Mouse (Mus musculus): ENCODE results near the gene Zc3h4.
A peak's percentile ranks its signal among the peaks of the same experiment; 100 is the strongest.

Gene Zc3h4

DNA sequence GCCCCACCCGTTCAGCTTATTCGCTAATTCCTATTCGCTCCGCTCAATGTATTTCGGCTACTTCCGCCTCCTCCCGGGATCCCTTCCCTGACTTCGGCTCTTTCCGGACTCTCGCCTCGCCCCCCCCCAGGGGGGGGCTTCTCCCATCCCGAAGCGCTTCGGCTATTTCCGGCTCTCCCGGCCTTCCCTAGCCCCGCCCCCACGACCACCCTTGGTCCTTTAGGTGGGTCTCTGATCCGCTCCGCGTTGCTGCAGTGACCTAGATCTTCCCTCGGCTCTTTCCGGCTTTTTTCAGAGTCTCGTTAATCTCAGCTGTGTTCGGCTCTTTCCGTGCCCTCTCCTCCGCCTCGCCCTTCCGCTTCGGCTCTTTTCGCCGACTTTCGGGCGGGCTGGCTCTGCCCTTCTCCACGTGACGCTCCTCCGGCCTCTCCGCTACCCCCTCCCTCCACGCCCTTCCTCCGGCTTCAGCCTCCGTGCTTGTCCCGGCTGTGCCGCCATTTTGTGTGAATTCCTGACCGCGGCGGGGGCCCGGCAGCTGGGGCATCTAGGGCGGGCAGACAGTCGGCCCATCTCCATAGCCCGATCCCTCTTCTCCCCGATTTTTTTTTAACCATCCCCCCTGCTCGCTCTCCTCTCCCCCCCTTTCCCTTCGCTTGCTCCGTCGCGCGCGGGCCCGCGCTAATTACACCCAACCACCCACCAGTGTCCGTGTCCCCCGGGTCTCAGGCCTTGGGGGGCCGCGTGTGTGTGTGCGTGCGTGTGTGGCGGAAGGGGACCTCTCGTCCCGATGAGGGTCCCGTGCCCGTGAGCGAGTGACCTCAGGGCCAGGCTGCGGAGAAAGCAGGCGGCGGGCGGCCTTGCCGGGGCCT, 656 bp upstream of the Zc3h4 start:
- DNase-seq (ENCODE audit: low spot score), result peak; percentile 98

DNA sequence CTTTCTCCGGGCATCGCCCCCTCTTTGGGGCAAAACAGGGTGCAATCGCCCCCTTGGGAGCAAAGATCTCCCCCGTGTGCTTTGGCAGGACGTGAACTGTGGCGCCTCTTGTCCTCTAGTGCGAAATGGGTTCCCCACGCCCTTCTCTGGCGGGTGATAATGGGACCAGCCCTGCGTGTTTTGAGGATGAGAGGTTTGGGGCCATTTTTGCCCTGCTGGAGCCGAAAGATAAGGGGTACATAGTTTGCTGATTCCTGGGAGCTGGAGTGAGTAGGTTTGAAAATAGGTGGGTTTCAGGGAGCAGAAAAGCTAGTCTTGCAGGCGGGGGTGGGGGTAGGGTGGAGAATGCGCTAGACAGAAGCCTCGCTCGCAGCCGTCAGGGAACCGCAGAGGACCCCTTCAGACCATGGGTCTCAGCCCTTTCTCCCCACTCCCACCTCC, 1.3 kb downstream of the Zc3h4 start:
- peak; percentile 30 for DNase-seq (ENCODE audit: low spot score)

DNA sequence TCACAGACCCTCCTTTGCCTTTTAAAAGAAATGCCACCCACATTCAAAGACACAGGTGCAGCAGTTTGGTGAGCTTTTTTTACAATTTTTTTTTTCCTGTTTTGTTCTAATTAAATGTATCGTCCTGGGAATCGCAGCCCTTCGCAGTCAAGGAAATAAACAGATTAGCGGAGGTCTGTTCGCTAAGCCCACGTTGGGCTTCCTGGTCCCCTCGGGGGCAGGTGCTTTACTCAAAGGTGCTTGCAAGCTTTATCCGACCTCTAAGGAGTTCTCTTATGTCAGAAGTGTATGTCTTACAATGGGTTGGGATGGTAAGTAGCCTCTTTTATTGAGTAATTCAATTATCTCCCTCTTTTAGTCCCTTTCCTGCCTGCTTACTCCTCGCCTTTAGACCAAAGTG, 1.7 kb downstream of the Zc3h4 start:
- DNase-seq (ENCODE audit: low spot score), result peak; percentile 39

DNA sequence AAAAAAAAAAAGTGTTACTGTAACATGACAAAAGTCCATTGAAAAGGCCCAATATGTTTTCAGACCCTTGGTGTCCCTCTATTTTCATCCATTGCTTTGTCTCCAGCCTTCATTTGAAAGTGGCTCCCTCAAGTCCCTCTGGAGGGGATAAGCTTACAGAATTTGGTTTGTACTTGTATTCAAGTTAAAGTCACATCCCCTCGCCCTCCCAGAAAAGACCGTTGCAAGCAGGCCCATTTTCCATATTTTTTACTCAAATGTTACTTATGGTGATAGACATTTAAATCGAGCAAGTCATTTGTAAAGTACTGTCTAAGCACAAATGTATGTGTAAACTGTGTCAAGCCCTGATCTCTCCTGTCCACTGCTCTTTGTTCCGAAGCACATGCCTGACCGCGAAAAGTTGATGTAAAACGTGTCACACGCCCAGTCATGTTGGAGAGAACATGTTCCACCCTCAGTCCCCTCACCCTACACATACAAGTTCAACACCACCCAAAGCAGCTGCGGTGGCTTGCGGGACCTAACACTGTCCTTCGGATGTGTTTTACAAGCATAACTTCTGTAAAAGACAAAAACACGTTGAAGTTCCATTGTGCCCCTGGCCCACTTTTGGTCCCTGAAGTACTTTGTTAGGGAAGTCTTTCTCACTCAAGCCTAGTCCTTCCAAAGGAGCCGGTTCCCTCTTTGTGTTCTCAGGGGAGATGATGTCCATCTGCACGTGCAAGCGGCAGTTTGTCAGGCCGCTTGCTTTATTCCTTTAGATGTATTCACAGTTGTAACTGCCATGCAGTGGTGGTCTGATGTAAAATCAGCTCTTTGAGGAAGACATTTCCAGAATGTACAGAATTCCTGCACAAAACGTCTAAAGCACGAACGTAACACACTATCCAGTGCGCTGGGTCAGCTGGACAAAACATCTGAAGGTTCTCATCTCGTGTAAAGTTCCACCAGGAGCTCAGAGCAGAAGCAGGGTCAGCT, 2.5 kb downstream of the Zc3h4 start:
- no peak for DNase-seq (ENCODE audit: low spot score)

DNA sequence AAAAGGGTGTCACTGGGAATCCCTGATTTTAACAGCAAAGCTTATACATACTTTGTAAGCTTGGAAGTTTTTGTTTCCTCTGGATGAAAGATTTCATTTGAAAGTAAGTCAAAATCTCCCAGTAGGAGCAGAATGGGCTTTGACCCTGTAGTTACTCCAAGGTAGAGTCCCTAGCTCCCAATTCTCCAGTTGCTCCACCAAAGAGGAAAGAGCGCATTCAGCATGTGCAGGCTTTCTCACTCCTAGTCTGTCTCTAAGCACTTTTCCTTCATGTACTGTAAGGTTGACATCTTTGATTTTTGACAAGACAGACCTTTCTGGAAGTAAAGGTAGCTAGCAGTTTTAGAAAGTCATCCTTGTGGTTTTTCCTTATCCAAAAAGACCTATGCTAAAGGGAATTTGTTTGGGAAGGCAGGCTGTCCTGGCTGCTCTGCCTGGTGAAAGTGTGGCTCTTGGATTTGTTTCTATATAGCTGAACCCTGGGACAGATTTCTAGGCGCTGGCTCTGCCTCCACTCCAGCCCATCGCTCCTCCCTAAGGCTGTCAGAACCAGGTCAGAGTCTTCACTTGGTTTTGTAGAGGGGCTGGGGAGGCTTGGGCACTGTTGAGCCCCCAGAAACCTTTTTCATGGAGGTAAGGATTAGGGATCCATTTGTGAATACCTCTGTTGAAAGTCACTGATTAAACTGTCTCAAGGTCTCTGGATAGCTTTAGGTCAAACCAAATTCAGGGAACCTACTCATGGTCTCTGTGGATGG, 3.8 kb downstream of the Zc3h4 start:
- DNase-seq (ENCODE audit: low spot score), result no peak

DNA sequence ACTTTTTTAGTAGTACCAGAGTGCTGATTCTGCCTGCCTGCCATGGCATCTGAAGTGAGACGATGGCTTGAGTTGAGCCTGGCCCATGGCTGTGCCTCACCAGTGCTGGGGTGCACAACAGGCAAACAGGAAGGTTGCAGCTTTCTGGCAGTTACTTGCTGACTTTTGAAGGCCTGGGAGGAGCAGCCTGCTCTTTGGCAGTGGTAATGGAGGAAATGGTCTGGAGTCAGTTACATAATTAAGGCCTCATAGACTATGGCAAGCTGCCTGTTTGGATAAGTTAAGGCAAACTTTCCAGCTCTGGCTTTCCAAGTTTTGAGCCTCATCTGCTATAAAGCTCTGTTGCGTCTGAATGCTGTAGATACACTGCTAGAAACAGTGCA, 4.4 kb downstream of the Zc3h4 start:
- peak; percentile 27 for DNase-seq (ENCODE audit: low spot score)

DNA sequence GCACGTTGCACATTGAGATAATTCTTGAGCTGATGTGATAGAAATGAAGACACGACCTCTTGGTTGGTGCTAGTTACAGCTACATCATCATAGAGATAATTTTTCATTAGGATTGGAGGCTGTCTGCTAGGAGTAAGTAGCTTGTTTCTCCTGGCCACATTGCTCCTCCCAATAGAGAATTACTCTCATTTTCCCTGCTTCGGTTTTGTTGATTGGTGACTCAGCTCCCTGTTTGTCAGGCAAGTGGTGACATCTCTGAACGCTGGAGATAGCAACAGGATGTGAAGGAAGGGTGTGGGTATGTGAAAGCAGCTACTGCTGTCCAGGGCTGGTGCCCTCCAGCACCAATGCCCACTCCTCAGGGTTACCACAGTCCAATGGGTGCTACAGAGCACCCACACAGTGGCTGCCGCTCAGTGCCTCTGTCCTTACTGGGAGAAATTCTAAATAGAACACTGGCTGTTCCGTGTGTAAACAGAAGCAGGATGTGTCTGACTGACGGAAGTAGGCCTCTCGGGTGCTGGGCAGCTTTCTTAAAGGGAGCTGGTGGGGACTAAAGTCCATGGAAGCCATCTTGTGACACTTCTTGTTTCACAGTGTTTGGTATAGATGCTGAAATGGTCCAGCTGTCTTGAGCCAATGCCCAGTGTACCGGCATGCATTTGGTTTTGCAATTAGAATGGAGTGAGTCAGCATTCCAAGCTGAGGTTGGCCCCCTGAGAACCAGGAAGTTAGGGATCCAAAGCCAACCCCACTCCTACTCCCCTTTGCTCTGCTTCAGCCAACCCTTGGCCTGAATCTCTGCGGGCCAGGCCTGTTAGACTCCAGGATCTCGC, 5.0 kb downstream of the Zc3h4 start:
- peak; percentile 61 for DNase-seq (ENCODE audit: low spot score)

DNA sequence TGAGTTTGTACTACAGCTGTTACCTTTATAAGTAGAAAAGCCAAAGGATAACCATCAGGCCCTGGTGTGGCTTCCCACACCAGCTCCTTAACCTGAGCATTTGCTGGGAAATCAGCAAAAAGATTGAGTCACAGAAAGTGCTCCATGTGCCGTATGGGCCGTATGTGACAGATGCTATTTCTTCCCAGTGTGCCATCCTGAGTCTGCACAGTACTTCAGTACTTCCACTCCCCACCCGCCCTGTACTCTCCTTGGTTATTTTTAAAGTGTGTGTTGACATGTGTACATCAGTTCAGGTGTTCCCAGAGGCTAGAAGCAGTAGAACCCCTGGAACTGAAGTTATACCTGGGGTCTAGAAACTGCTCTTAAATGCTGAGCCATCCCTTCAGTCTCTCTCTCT, 6.3 kb downstream of the Zc3h4 start:
- no peak for DNase-seq (ENCODE audit: low spot score)

DNA sequence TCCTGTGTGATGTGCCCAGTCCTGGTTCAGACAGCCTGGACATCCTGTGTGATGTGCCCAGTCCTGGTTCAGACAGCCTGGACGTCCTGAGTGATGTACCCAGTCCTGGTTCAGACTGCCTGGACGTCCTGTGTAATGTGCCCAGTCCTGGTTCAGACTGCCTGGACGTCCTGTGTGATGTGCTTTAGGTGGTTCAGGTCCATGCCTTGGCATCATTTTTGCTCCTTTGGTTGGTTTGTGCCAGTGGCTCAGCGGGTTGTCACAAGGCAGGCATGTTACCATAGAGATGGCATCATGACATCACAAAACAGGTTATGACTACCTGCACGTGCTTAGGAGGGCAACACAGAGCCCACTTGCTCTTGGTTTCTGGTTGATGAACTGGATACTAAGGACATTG, 10.4 kb downstream of the Zc3h4 start:
- DNase-seq (ENCODE audit: low spot score), result no peak

DNA sequence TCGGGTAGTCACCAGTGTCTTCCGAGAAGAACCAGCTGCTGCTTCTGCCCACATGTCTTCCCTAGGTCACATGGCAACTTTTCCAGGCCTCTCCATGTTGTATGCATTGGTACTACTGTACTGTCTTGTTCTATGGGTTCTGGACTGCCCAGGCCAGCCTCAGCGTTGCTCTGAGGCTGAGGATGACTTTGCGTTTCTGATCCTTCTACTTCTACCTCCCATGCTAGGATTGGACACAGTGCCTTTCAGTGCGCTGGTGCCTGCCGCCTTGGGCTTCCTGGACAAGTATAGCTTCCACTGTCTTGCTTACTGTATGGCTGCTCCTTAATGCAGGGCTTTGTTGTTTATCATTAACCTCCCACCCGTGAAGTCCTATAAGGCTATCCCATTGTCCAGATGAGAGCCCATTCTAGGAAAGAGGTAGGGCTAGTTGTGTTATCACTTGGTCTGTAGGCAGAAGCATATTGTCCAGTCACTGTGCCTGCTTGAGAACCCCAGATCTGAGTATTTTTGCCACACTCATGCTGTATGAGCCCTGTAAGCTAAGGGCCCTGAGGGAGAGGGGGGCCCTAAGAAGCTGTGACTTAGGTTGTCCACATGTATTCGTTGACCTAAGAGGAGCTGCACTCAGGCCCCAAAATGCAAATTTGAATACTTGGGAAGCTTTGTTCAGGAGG, 11.6 kb downstream of the Zc3h4 start:
- no peak for DNase-seq (ENCODE audit: low spot score)

DNA sequence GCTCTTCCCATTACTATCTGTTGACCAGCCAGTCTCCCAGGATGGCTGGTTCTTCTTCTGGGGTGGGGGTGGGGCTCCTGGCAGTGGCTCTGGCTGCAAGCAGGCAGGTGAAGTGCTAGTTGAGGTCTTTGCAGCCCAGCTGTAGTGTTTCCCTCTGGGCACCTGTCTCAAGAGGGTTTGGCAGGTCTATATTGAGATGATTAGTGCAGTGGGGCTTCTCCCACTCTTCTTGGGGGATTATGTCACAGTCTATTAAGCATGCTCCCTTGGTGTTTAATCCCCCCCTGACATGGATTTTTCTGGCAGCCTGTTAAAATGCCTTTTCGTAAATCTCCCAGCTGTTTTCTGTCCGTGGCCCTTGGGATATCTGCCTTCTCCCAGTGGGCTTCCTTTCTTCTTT, 12.2 kb downstream of the Zc3h4 start:
- DNase-seq (ENCODE audit: low spot score), result no peak

DNA sequence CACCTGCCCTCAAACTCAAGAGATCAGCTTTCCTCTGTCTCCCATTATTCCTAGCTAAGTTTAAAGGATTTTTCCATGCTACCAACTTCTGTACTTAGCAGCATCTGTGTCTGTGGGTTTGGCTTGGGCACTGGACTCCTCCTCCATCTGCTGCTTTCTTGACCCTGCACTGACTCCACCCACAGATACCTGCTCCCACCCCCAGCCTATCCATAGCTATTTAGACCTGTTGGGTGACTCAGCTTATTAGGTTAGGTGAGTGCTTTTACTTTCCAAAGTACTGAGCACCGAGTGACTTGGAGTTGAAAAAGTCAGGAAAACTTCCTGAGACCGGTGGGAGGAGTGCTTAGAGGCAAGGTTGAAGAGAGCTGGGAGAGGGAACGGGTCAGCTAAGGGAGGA, 14.7 kb downstream of the Zc3h4 start:
- DNase-seq (ENCODE audit: low spot score), result no peak

DNA sequence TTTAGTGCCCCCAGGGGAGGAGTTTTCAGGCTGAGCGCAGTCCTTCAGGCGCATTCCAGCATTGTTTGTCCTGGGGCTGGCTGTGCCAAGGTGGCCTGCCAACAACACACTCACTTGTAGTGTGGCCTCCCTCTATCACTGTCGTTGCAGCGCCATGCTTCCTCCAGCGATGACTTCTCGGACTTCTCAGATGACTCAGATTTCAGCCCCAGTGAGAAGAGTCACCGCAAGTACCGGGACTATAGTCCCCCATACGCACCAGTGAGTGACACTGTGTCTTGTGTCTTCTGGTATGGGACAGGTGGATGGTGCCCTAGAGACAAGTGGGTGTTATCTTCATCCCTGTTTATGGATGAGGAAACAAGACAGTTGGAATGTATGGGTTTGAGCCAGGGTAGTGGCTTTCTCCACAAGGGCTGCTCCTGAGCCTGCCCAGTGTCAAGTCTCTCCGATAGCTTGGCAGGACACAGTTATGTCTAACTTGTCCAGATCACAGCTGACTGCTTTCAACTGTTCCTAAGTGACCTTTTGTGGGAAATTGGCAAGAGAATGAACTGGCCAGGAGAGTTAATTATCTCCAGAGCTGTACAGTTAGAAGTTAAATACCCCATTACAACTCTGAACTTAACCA, 16.5 kb downstream of the Zc3h4 start:
- no peak for DNase-seq (ENCODE audit: low spot score)

DNA sequence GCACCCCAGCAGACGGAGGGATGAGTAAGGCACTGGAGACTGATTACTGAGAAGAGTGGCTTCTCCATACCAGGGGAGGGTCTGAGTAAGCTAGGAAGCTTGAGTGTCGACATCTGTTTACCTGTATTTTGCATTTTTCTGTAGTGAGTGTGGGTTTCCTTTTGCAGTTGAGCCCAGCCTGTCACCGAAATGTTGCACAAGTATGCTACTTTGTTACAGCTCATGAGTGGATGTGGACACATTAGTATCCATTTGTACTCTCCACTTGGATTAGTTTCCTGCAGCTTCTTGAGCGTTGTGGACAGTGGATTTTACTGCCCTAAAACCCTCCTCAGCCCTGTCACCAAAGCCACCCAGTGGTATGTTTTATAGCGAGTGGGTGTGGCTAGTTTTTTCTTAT, 18.0 kb downstream of the Zc3h4 start:
- DNase-seq (ENCODE audit: low spot score), result no peak

DNA sequence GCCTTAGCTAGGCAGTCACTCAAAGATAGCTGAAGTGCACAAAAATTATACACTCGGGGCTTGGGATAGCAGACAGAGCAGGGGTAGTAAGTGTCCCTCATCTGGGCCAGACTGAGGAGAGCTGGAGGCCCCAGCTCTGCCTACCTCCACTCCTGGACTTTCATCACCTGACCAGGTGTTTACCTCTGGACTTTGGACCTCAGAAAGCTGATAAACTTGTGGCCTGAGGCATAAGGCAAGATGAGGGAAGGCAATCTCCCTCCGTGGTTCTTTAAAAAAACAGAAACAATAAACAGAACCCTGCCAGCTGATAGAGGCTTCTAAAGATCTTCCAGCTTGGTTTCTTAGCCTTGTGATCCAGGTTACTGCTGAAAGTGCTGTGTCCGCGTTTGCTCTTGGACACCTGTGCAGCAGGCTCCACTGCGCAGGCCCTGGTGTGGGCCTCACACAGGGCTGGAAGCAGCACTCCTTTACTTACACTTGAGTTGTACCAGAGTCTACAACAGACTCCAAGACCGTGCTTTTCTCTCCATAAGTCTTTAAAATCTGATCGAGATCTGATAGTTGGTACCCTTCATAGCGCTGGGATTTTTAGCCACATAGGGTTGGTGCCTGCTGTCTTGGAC, 19.9 kb downstream of the Zc3h4 start:
- no peak for DNase-seq (ENCODE audit: low spot score)

DNA sequence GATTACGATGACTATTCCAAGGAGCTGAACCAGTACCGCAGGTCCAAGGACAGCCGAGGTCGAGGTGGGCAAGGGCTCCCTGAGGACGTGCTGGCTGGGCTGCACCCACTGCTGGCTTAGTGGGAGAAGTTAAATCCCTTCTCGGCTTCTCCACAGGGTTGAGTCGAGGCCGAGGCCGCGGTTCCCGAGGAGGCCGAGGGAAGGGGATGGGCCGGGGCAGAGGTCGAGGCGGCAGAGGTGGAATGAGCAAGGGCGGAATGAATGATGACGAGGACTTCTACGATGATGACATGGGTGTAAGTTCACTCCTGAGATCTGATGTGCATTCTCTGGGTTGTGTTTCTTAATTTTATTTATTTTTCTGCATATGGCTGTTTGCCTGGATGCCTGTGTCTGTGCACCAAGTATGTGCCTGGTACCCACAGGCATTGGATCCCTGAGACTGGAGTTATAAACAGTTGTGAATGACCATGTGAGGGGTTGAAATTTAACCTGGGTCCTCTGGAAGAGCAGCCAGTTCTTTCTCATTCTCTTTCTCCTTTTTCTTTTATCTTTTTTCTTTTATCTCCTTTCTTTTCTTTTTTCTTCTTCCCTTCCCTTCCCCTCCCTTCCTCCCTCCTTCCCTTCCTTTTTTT, 21.6 kb downstream of the Zc3h4 start:
- no peak for DNase-seq (ENCODE audit: low spot score)

DNA sequence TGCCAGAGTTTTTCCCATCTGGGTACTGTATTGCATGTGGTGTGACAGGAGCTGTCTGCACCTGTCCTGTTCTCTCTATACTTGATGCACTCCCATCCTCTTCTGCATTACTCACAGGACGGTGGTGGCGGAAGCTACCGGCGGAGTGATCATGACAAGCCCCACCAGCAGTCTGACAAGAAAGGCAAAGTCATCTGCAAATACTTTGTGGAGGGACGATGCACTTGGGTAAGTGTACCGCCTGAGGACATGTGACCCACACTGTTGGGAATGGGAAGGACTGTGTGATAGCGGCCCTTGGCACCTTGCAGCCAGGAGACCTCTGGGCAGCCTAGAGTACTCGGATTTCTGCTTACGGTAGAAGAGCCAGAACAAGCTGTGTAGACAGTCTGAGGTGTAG, 23.0 kb downstream of the Zc3h4 start:
- no peak for DNase-seq (ENCODE audit: low spot score)

DNA sequence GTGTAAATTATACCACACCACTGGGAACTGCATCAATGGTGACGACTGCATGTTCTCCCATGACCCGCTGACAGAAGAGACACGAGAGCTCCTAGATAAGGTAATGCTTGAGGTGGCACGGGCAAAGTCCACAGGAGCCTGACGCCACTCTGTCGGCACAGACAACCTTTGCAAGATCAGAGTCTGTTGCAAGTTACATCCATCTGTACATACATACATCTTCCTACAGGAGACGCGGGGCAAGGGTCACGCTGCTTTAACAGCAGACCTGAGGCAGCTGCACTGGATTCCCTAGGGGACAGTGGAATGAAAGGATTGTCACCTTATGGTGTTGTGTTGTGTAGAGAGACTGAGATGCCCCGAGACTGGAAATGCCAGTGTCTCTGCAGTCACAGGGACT, 25.0 kb downstream of the Zc3h4 start:
- DNase-seq (ENCODE audit: low spot score), result no peak

DNA sequence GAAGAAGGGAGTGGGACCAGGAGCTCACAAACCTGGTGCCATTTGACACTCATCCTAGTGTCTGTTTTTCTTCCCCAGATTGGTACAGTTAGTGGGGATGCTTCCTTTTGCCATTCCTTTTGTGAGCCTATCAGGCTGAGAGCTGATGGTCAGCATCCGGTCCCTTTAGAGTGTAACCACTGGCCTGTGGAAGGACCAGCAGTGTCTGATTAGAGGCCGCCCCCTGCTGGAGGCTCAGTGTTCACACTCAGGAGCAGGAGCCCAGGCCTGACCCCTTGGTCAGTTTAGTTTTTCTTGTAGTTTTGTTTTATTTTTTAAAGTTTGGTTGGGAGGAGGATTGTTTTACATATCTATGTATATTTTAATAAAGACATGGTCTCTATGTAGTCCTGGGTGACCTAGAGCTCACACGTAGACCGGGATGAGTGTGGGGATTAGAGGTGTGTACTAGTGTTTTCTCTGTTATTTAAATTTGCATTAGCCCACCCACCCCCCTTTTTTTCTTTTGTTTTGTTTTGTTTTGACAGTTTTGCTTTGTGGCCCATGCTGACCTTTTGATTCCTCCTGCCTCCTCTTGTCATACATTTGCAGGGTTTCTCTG, 25.5 kb downstream of the Zc3h4 start:
- DNase-seq (ENCODE audit: low spot score), result peak; percentile 68
